35 mouse cellular contexts compared by ENCODE assay signal in genomic region chr13:96604242-96604641, GRCm38 (mm10).
"Had no signal": no experiment of that assay in that cellular context is flagged by ENCODE, and none has a peak within 500 bp of the region (broad histone marks: within the 10 kb centered on the region; RNA-seq: fewer than 3 reads in every experiment).

No protein-coding gene starts in this region.

- H3K4me2 ChIP-seq: heart, embryonic 11.5 days; heart, embryonic 12.5 days; heart, embryonic 13.5 days; heart, embryonic 15.5 days; hindbrain, embryonic 12.5 days; hindbrain, embryonic 13.5 days; hindbrain, embryonic 14.5 days; hindbrain, embryonic 15.5 days; intestine, embryonic 15.5 days; kidney, embryonic 15.5 days had no signal

- H3K4me1 ChIP-seq: heart, embryonic 12.5 days; heart, embryonic 13.5 days; heart, embryonic 15.5 days; hindbrain, embryonic 12.5 days; hindbrain, embryonic 13.5 days; hindbrain, embryonic 15.5 days; intestine, embryonic 15.5 days; kidney, embryonic 15.5 days had no signal

- H3K27me3 ChIP-seq: heart, embryonic 12.5 days; heart, embryonic 13.5 days; heart, embryonic 15.5 days; hindbrain, embryonic 12.5 days; hindbrain, embryonic 13.5 days; hindbrain, embryonic 15.5 days; intestine, embryonic 15.5 days; kidney, embryonic 15.5 days had no signal

- H3K27ac ChIP-seq: heart, embryonic 13.5 days; heart, embryonic 15.5 days; hindbrain, embryonic 10.5 days; hindbrain, embryonic 12.5 days; hindbrain, embryonic 13.5 days; hindbrain, embryonic 14.5 days; hindbrain, embryonic 15.5 days; hindbrain, postnatal 0 days; intestine, embryonic 15.5 days; kidney, embryonic 15.5 days; kidney, postnatal 0 days; layer of hippocampus, adult 2 months; left cerebral cortex, adult 2 months had no signal

- H3K4me3 ChIP-seq: heart, embryonic 12.5 days; heart, embryonic 13.5 days; heart, embryonic 15.5 days; hindbrain, embryonic 10.5 days; hindbrain, embryonic 12.5 days; hindbrain, embryonic 13.5 days; hindbrain, embryonic 15.5 days; intestine, embryonic 15.5 days; kidney, embryonic 15.5 days; layer of hippocampus, adult 2 months; left cerebral cortex, adult 2 months had no signal

- DNase-seq: heart, postnatal 10 days; heart, postnatal 14 days; heart, postnatal 36 days; heart, postnatal 4 days; kidney, adult 11 months; kidney, adult 18-20 months; kidney, adult 2 months; kidney, adult 8-10 months; kidney, adult 9 months; kidney, postnatal 10 days; kidney, postnatal 14 days; kidney, postnatal 25 days; kidney, postnatal 36 days; kidney, postnatal 4 days; layer of hippocampus, adult 9-11 months; layer of hippocampus, postnatal 36 days had no signal

- ATAC-seq: hindbrain, embryonic 16.5 days; hindbrain, postnatal 0 days; inflammation-experienced regulatory T-cells, adult 6 months; intestine, embryonic 15.5 days; intestine, embryonic 16.5 days; intestine, postnatal 0 days had no signal

- H3K9ac ChIP-seq: heart, embryonic 12.5 days; heart, embryonic 13.5 days; heart, embryonic 15.5 days; hindbrain, embryonic 12.5 days; hindbrain, embryonic 13.5 days; hindbrain, embryonic 14.5 days; hindbrain, embryonic 15.5 days; intestine, embryonic 15.5 days; kidney, embryonic 15.5 days had no signal

- H3K9me3 ChIP-seq: heart, embryonic 12.5 days; heart, embryonic 13.5 days; heart, embryonic 15.5 days; hindbrain, embryonic 10.5 days; hindbrain, embryonic 12.5 days; hindbrain, embryonic 13.5 days; hindbrain, embryonic 15.5 days; intestine, embryonic 15.5 days; kidney, embryonic 15.5 days had no signal
